Mouse (Mus musculus) embryonic facial prominence, embryonic 12.5 days (tissue): ENCODE data around the gene Dtnb. TPM values are rescaled to one million over a fixed set of nuclear protein-coding genes. Genes with fewer than 3 reads are reported as not detected.
"Not testable (repeated sequence)": the region's sequence is repeated elsewhere in the genome, so short reads cannot be mapped to it uniquely, and the experiment has no call there.

Experiments used
- ATAC-seq: fragments of 200-750 bp; cut with Nextera tagmentation; 2 replicates; pipeline ENCODE4 v1.8.0; 2017; ENCODE audit not compliant: insufficient number of reproducible peaks, insufficient read depth, low FRiP score, low TSS enrichment
- H3K27ac ChIP-seq: fragments of 300-500 bp; sonication (generic); 2 replicates; pipeline ENCODE4 v1.5.1; 2016; ENCODE audit warnings: mild to moderate bottlenecking
- H3K27me3 ChIP-seq: fragments of 300-500 bp; sonication (generic); 2 replicates; pipeline ENCODE4 v1.6.1; 2016; ENCODE audit warnings: mild to moderate bottlenecking, moderate library complexity
- H3K36me3 ChIP-seq: fragments of 300-500 bp; sonication (generic); 2 replicates; pipeline ENCODE4 v1.6.1; 2016; ENCODE audit warnings: mild to moderate bottlenecking
- H3K4me1 ChIP-seq: fragments of 300-500 bp; sonication (generic); 2 replicates; pipeline ENCODE4 v1.6.1; 2016
- H3K4me2 ChIP-seq: fragments of 300-500 bp; sonication (generic); replicated peaks from 2 replicates; pipeline ENCODE4 v1.6.1; 2016; ENCODE audit warnings: mild to moderate bottlenecking, moderate library complexity
- H3K4me3 ChIP-seq: fragments of 300-500 bp; sonication (generic); 2 replicates; pipeline ENCODE4 v1.5.1; 2016; ENCODE audit warnings: mild to moderate bottlenecking
- H3K9ac ChIP-seq: fragments of 300-500 bp; sonication (generic); 2 replicates; pipeline ENCODE4 v1.6.1; 2016; ENCODE audit warnings: mild to moderate bottlenecking, moderate library complexity
- H3K9me3 ChIP-seq: fragments of 300-500 bp; sonication (generic); 2 replicates; pipeline ENCODE4 v1.6.1; 2016; ENCODE audit warnings: mild to moderate bottlenecking, moderate library complexity
- WGBS: fragments of 180-500 bp; shearing (Covaris S2); methylation state at CpG from one replicate; pipeline ENCODE4 v1.1.7; 2016; 5-methylcytosine and 5-hydroxymethylcytosine counted together
- polyA plus RNA-seq: library from polyadenylated mRNA; unstranded; fragments of >200 nt; fragmentation: Nextera tagmentation; extraction: Ambion mirVana; gene quantifications from 2 replicates; pipeline ENCODE4 v1.2.1, GENCODE M21; 2016

Dtnb gene
- polyA plus RNA-seq, 1 experiment from 2014 or later: 54.8 TPM

- Histone ChIP-seq H3K4me1 (peaks cover 6% of the 10 kb centered on the region; the same call in 1 of the 2 replicates), H3K36me3 (no peaks in the 10 kb centered on the region), H3K9me3 (no peaks in the 10 kb centered on the region), H3K4me2 (no peak overlapping the region), H3K27me3 (no peaks in the 10 kb centered on the region), H3K27ac (no peak overlapping the region), H3K9ac (no peak overlapping the region), H3K4me3 (no peak overlapping the region)
- WGBS: 29% methylated on average over 5 of the region's 5 CpGs
- no peak for ATAC-seq
Observed at GRCm38 (mm10) chr12:3669971-3670381, 97.8 kb downstream of the Dtnb start.

DNA sequence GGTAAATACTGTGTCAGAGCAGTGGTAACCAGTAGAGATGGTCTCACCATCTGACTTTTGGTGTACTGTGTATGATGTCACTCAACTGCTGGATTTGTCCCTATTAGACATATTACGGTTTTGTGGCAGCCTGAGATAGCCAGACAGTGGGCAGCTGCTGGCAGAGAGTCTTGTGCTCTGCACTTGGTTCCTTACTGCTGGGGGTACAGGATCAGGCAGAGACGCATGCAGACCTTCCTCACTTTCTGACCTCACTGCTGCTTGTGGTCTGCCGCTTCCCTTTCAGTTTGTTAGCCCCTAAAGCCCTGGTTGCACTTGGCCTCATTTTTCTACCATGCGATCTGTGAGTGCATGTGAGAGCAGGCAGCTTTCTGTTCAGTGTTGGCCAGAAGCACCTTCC is 98.9 kb downstream of the Dtnb start:
- Histone ChIP-seq H3K9me3 (no peaks in the 10 kb centered on the region), H3K4me3 (no peak overlapping the region), H3K4me2 (no peak overlapping the region), H3K27ac (no peak overlapping the region), H3K36me3 (no peaks in the 10 kb centered on the region), H3K27me3 (no peaks in the 10 kb centered on the region), H3K4me1 (peaks cover 6% of the 10 kb centered on the region; the same call in 1 of the 2 replicates), H3K9ac (no peak overlapping the region)
- 71% methylated on average over 4 of the region's 4 CpGs for WGBS
- no peak for ATAC-seq

DNA sequence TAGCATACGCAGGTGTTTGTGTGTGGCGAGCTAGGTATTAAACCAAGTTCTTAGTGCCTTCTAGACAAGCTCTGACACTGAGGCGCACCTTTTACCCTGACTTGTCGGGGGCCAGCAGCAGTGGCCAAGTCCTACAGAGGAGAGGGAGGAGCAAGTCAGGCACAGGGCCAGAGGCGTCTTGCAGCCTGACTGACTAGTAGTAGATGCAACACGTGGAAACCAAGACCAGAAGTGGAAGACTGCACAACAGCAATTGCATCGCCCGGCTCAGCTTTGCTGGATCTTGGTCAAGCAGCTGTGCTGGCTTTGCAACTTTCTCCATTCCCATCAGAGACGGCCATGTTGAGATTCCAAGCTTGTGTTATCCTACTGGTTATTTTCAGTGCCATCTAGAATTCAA is 100.6 kb downstream of the Dtnb start:
- Histone ChIP-seq H3K4me2 (no peak overlapping the region), H3K36me3 (no peaks in the 10 kb centered on the region), H3K4me3 (no peak overlapping the region), H3K27ac (no peak overlapping the region), H3K9ac (no peak overlapping the region), H3K4me1 (peaks cover 6% of the 10 kb centered on the region; the same call in 1 of the 2 replicates), H3K27me3 (no peaks in the 10 kb centered on the region), H3K9me3 (no peaks in the 10 kb centered on the region)
- ATAC-seq: no peak
- WGBS: 93% methylated on average over 9 of the region's 9 CpGs

DNA sequence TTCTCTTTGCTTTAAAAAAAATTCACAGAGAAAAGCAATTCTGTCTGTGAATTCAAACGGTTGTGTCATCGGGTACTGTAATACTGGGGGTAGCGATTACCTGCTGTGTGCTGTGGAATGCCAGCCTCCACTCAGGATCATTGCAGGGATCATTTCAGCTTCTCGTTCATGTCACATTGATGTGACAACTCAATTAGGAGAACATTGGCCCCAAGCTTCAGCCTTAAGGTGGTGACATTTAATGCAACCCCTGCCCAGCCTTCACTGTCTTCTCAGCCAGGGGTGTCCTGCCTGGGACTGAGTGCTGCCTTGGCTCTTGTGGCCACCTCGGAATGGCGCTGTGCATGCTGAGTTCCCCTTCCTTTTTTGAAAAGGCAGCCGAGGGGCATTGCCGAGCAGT is 101.7 kb downstream of the Dtnb start:
- 76% methylated on average over 8 of the region's 8 CpGs for WGBS

DNA sequence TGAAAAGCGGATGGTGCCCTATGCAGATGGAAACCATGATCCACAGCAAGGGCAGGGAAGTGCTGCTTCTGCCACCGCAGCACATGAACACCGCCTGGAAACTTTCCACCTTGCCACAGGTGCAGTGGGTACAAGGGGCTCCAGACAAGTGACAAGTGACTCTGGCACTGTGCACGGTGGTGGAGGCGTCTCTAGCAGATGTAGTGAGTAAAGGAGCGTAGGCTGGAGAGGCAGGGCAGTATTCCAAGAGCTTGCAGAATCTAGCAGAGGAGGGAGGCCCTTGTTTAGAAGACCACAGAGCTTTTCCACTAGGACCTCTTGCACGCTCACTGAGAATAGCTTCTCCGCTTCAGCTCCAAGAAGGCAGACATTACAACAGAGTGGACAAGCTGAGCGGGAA is 102.7 kb downstream of the Dtnb start:
- no peak overlapping the region for H3K27ac ChIP-seq
- H3K4me2 ChIP-seq: no peak overlapping the region
- no peaks in the 10 kb centered on the region for H3K36me3 ChIP-seq
- no peak overlapping the region for H3K4me3 ChIP-seq
- ATAC-seq: no peak
- peaks cover 6% of the 10 kb centered on the region; the same call in 1 of the 2 replicates for H3K4me1 ChIP-seq
- 91% methylated on average over 9 of the region's 9 CpGs for WGBS
- H3K9ac ChIP-seq: no peak overlapping the region
- H3K9me3 ChIP-seq: no peaks in the 10 kb centered on the region
- H3K27me3 ChIP-seq: no peaks in the 10 kb centered on the region

More for the DNA sequence above, 101.7 kb downstream of the Dtnb start:
- Histone ChIP-seq H3K4me1 (peaks cover 6% of the 10 kb centered on the region; the same call in 1 of the 2 replicates), H3K4me3 (no peak overlapping the region), H3K27me3 (no peaks in the 10 kb centered on the region), H3K9ac (no peak overlapping the region), H3K9me3 (no peaks in the 10 kb centered on the region), H3K36me3 (no peaks in the 10 kb centered on the region), H3K4me2 (no peak overlapping the region), H3K27ac (no peak overlapping the region)
- no peak for ATAC-seq

- Histone ChIP-seq H3K36me3 (no peaks in the 10 kb centered on the region), H3K27me3 (no peaks in the 10 kb centered on the region), H3K4me1 (no peaks in the 10 kb centered on the region), H3K27ac (no peak overlapping the region), H3K4me2 (no peak overlapping the region), H3K9me3 (no peaks in the 10 kb centered on the region), H3K4me3 (no peak overlapping the region), H3K9ac (no peak overlapping the region)
- 45% methylated on average over 5 of the region's 5 CpGs for WGBS
- no peak for ATAC-seq
Observed at GRCm38 (mm10) chr12:3680721-3681120, 108.5 kb downstream of the Dtnb start.

- ATAC-seq: no peak
- H3K27me3 ChIP-seq: no peaks in the 10 kb centered on the region
Observed at GRCm38 (mm10) chr12:3683041-3683440, 110.9 kb downstream of the Dtnb start.

GRCm38 (mm10) chr12:3686419-3686940 is 114.3 kb downstream of the Dtnb start:
- no peak overlapping the region for H3K4me3 ChIP-seq

More at GRCm38 (mm10) chr12:3683041-3683440, 110.9 kb downstream of the Dtnb start:
- H3K36me3 ChIP-seq: no peaks in the 10 kb centered on the region
- no peak overlapping the region for H3K27ac ChIP-seq
- H3K4me1 ChIP-seq: no peaks in the 10 kb centered on the region
- 83% methylated on average over 8 of the region's 8 CpGs for WGBS
- H3K4me2 ChIP-seq: no peak overlapping the region
- H3K9ac ChIP-seq: no peak overlapping the region
- no peak overlapping the region for H3K4me3 ChIP-seq
- H3K9me3 ChIP-seq: no peaks in the 10 kb centered on the region

DNA sequence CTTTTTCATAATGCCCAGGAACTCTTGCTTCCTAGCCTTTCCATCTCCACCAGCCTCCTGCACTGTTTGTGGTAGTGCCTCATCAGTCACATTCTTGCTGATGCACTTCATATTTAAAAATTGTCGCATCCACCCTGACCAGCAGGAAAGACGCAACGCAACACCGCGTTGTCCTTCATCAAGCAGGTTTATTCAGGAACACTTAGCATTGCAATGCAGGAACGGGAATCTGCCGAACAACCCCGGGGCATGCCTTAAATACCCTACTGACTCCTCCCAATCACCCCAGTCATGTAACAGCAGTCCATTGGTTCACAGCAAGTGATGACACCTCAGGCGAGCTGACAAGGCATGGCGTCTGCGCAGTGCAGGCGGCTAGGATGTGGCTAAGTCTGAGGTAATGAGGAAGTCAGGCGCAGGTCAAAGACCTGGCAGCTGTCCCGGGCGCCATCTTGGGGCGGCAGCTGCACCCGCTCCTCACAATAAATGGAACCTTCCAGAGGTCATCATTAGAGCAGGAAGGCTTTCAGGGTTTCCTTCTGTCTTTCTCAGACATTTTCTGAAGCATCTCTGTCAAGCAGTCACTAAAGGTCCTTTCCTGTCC is 118.8 kb downstream of the Dtnb start:
- ATAC-seq, H3K4me3 ChIP-seq, H3K9ac ChIP-seq, H3K9me3 ChIP-seq, H3K27me3 ChIP-seq, H3K27ac ChIP-seq, H3K4me2 ChIP-seq, H3K36me3 ChIP-seq, H3K4me1 ChIP-seq: not testable (repeated sequence)
- 93% methylated on average over 17 of the region's 17 CpGs for WGBS

More at GRCm38 (mm10) chr12:3686419-3686940, 114.3 kb downstream of the Dtnb start:
- no peak overlapping the region for H3K9ac ChIP-seq
- no peak overlapping the region for H3K4me2 ChIP-seq
- 83% methylated on average over 7 of the region's 7 CpGs for WGBS
- H3K4me1 ChIP-seq: no peaks in the 10 kb centered on the region
- H3K27me3 ChIP-seq: no peaks in the 10 kb centered on the region
- H3K27ac ChIP-seq: no peak overlapping the region
- no peaks in the 10 kb centered on the region for H3K36me3 ChIP-seq
- H3K9me3 ChIP-seq: no peaks in the 10 kb centered on the region
- ATAC-seq: no peak

DNA sequence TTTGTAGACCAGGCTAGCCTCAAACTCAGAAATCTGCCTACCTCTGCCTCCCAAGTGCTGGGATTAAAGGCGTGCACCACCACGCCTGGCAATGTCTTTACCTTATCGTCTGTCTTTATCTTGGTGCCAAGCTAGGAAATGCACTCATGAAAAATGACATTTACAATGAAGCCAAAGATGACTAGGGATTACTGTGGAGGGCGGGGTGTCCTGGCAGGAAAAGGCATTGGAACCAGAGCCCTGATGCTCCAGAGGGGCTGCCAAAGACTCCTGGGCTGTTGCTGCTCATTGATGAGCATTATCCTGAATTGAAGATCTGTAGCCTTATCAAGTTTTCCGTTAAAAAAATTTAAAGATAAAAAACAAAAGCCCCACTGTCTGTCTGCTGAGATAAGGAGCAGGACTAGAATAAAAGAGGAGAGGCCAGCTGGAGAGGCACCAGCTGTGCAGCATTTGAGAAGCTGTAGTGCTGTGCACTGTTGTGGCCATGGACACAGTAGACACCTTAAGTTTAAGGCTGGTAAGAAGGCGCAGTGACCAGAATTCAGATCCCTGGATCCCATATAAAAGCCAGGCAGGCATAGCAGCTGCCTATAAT is 120.7 kb downstream of the Dtnb start:
- no peak overlapping the region for H3K9ac ChIP-seq
- no peak overlapping the region for H3K27ac ChIP-seq
- no peak overlapping the region for H3K4me3 ChIP-seq
- no peaks in the 10 kb centered on the region for H3K4me1 ChIP-seq
- no peaks in the 10 kb centered on the region for H3K9me3 ChIP-seq
- H3K36me3 ChIP-seq: no peaks in the 10 kb centered on the region
- no peaks in the 10 kb centered on the region for H3K27me3 ChIP-seq
- H3K4me2 ChIP-seq: no peak overlapping the region
- WGBS: 88% methylated on average over 6 of the region's 6 CpGs
- ATAC-seq: no peak

GRCm38 (mm10) chr12:3695741-3696501 is 123.7 kb downstream of the Dtnb start:
- ATAC-seq: no peak
- WGBS: 68% methylated on average over 5 of the region's 5 CpGs

DNA sequence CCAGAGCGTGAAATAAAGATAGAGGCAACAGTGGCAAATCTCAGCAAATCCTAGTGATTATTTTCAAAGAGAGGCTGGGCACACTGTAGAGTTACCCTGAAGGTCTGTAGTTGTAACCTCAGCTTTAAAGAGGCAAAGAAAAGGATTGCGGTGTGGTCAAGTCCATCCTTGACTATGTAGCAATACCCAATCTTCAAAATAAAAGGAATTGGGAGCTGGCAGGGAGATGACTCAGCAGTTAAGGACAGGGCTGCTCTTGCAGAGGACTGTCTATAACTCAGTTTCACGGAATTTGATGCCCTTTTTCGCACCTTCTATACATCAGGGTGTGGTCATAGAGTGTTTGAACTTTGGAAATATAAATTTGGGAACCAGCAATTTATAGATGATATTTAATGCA is 128.3 kb downstream of the Dtnb start:
- Histone ChIP-seq H3K36me3 (no peaks in the 10 kb centered on the region), H3K27ac (no peak overlapping the region), H3K4me1 (no peaks in the 10 kb centered on the region), H3K27me3 (no peaks in the 10 kb centered on the region), H3K9ac (no peak overlapping the region), H3K4me2 (no peak overlapping the region), H3K9me3 (no peaks in the 10 kb centered on the region), H3K4me3 (no peak overlapping the region)
- ATAC-seq: no peak
- 83% methylated on average over 4 of the region's 4 CpGs for WGBS

More at GRCm38 (mm10) chr12:3695741-3696501, 123.7 kb downstream of the Dtnb start:
- no peak overlapping the region for H3K4me2 ChIP-seq
- no peaks in the 10 kb centered on the region for H3K4me1 ChIP-seq
- H3K4me3 ChIP-seq: no peak overlapping the region
- H3K9ac ChIP-seq: no peak overlapping the region
- no peak overlapping the region for H3K27ac ChIP-seq
- H3K27me3 ChIP-seq: no peaks in the 10 kb centered on the region
- no peaks in the 10 kb centered on the region for H3K9me3 ChIP-seq
- H3K36me3 ChIP-seq: no peaks in the 10 kb centered on the region
